Mouse (Mus musculus): Measurements from ENCODE around the gene Rps6ka2. TPM values are rescaled to one million over a fixed set of nuclear protein-coding genes. Genes with fewer than 3 reads are reported as not detected.

Gene Rps6ka2
- polyA plus RNA-seq, 1 experiment = 0.03 TPM

GRCm38 (mm10) chr17:7214061-7214460 lies 44.1 kb downstream of the Rps6ka2 start:
- Histone ChIP-seq H3K4me3 (replicated peaks) (no peak overlapping the region), H3K27me3 (ENCODE audit: control insufficient read depth) (no peaks in the 10 kb centered on the region), H3K36me3 (ENCODE audit: control insufficient read depth) (no peaks in the 10 kb centered on the region), H3K9me3 (ENCODE audit: control insufficient read depth, low read length) (no peaks in the 10 kb centered on the region), H3K4me1 (ENCODE audit: control insufficient read depth) (no peaks in the 10 kb centered on the region)
- TF ChIP-seq GATA1 (IDR thresholded peaks at IDR 0.05; ENCODE audit: low read length) = no peak
- no peak for TF ChIP-seq TAL1 (IDR thresholded peaks at IDR 0.05; ENCODE audit: low read length)

DNA sequence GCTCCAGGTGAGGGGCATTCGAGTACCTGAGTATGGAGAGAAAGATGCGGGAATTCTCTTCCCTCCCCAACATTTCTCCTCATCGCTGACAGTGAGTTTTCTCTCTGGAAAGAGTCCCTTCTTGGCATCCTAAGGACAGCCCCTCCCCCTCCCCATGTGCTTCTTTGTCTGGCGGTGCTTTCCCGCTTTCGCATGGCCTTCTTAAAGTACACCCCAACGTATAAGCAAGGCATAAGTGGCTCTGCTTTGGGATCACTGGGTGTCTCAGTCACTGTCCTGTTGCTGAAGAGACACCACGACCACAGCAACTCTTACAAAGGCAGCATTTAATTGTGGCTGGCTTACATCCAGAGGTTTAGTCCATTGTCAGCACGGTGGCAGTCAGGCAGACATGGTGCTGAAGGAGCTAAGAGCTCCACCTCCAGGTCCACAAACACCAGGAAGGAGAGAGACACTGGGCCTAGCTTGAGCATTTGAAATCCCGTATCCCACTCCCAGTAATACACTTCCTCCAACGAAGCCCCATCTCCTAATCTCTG lies 47.9 kb downstream of the Rps6ka2 start:
- no peaks in the 10 kb centered on the region for H3K4me1 ChIP-seq (ENCODE audit: control insufficient read depth)
- H3K36me3 ChIP-seq (ENCODE audit: control insufficient read depth) = no peaks in the 10 kb centered on the region
- H3K4me3 ChIP-seq (replicated peaks) = no peak overlapping the region
- H3K9me3 ChIP-seq (ENCODE audit: control insufficient read depth, low read length) = no peaks in the 10 kb centered on the region
- no peaks in the 10 kb centered on the region for H3K27me3 ChIP-seq (ENCODE audit: control insufficient read depth)
- TF ChIP-seq GATA1 (IDR thresholded peaks at IDR 0.05; ENCODE audit: low read length) = no peak

GRCm38 (mm10) chr17:7218396-7218795 lies 48.5 kb downstream of the Rps6ka2 start:
- no peak overlapping the region for H3K4me3 ChIP-seq (replicated peaks)
- H3K4me1 ChIP-seq (ENCODE audit: control insufficient read depth) = no peaks in the 10 kb centered on the region
- H3K36me3 ChIP-seq (ENCODE audit: control insufficient read depth) = no peaks in the 10 kb centered on the region
- no peaks in the 10 kb centered on the region for H3K27me3 ChIP-seq (ENCODE audit: control insufficient read depth)
- no peaks in the 10 kb centered on the region for H3K9me3 ChIP-seq (ENCODE audit: control insufficient read depth, low read length)
- TF ChIP-seq GATA1 (IDR thresholded peaks at IDR 0.05; ENCODE audit: low read length) (no peak), TAL1 (IDR thresholded peaks at IDR 0.05; ENCODE audit: low read length) (no peak)

GRCm38 (mm10) chr17:7219044-7219718 lies 49.3 kb downstream of the Rps6ka2 start:
- no peaks in the 10 kb centered on the region for H3K27me3 ChIP-seq (ENCODE audit: control insufficient read depth)
- H3K36me3 ChIP-seq (ENCODE audit: control insufficient read depth) = no peaks in the 10 kb centered on the region
- H3K4me1 ChIP-seq (ENCODE audit: control insufficient read depth) = no peaks in the 10 kb centered on the region
- no peak for TF ChIP-seq GATA1 (IDR thresholded peaks at IDR 0.05; ENCODE audit: low read length)
- TF ChIP-seq TAL1 (IDR thresholded peaks at IDR 0.05; ENCODE audit: low read length) = no peak
- no peaks in the 10 kb centered on the region for H3K9me3 ChIP-seq (ENCODE audit: control insufficient read depth, low read length)
- no peak overlapping the region for H3K4me3 ChIP-seq (replicated peaks)

DNA sequence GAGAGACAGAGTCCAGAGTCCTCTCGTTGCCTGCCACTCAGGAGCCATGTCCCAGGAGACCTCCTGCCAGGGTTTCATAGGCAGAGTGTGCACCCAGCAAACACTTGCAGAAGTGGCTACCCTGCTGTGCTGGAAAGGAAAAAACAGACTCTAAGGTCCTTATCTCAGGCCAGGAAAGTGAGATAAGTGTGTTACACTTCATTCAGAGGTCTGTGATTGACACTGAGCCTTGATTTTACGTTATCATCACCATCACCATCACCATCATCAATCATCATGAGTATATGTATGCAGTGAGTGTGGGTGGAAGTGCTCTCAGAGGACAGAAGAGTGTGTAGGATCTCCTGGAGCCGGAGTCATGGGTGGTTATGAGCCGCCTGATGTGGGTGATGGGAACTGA lies 51.4 kb downstream of the Rps6ka2 start:
- TF ChIP-seq TAL1 (IDR thresholded peaks at IDR 0.05; ENCODE audit: low read length) = no peak
- H3K4me1 ChIP-seq (ENCODE audit: control insufficient read depth) = no peaks in the 10 kb centered on the region
- H3K4me3 ChIP-seq (replicated peaks) = no peak overlapping the region
- no peaks in the 10 kb centered on the region for H3K9me3 ChIP-seq (ENCODE audit: control insufficient read depth, low read length)
- no peaks in the 10 kb centered on the region for H3K36me3 ChIP-seq (ENCODE audit: control insufficient read depth)
- no peaks in the 10 kb centered on the region for H3K27me3 ChIP-seq (ENCODE audit: control insufficient read depth)

- TF ChIP-seq GATA1 (IDR thresholded peaks at IDR 0.05; ENCODE audit: low read length) (no peak), TAL1 (IDR thresholded peaks at IDR 0.05; ENCODE audit: low read length) (no peak)
- H3K36me3 ChIP-seq (ENCODE audit: control insufficient read depth) = no peaks in the 10 kb centered on the region
- H3K4me3 ChIP-seq (replicated peaks) = no peak overlapping the region
- no peaks in the 10 kb centered on the region for H3K4me1 ChIP-seq (ENCODE audit: control insufficient read depth)
- no peaks in the 10 kb centered on the region for H3K27me3 ChIP-seq (ENCODE audit: control insufficient read depth)
- H3K9me3 ChIP-seq (ENCODE audit: control insufficient read depth, low read length) = no peaks in the 10 kb centered on the region
Measured at GRCm38 (mm10) chr17:7222198-7222597, 52.3 kb downstream of the Rps6ka2 start.

- Histone ChIP-seq H3K27me3 (ENCODE audit: control insufficient read depth) (no peaks in the 10 kb centered on the region), H3K9me3 (ENCODE audit: control insufficient read depth, low read length) (no peaks in the 10 kb centered on the region), H3K4me1 (ENCODE audit: control insufficient read depth) (no peaks in the 10 kb centered on the region), H3K4me3 (replicated peaks) (no peak overlapping the region), H3K36me3 (ENCODE audit: control insufficient read depth) (no peaks in the 10 kb centered on the region)
- TF ChIP-seq GATA1 (IDR thresholded peaks at IDR 0.05; ENCODE audit: low read length) = no peak
- TF ChIP-seq TAL1 (IDR thresholded peaks at IDR 0.05; ENCODE audit: low read length) = no peak
Measured at GRCm38 (mm10) chr17:7228545-7228944, 58.6 kb downstream of the Rps6ka2 start.

DNA sequence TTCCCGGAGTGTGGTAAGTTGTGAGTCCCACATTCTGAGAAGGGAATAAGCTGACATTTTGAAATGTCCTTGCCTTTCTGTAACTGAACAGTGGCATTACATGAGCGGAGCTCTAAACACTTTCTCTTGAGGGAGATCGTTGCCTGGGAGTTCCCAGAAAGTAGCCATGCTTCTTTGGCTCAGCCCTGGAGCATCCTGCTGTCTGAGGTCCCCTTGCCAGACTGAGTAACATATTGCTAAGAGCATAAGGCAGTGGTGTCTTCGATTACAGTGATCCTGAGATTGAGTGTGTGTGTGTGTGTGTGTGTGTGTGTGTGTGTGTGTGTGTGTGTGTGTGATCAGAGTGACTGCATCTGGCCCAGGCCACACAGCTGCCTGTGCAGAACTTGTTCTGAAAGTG lies 61.4 kb downstream of the Rps6ka2 start:
- H3K4me3 ChIP-seq (replicated peaks) = no peak overlapping the region
- no peaks in the 10 kb centered on the region for H3K27me3 ChIP-seq (ENCODE audit: control insufficient read depth)
- H3K4me1 ChIP-seq (ENCODE audit: control insufficient read depth) = no peaks in the 10 kb centered on the region
- no peaks in the 10 kb centered on the region for H3K9me3 ChIP-seq (ENCODE audit: control insufficient read depth, low read length)
- TF ChIP-seq TAL1 (IDR thresholded peaks at IDR 0.05; ENCODE audit: low read length) = no peak
- no peak for TF ChIP-seq GATA1 (IDR thresholded peaks at IDR 0.05; ENCODE audit: low read length)
- H3K36me3 ChIP-seq (ENCODE audit: control insufficient read depth) = no peaks in the 10 kb centered on the region

- no peaks in the 10 kb centered on the region for H3K9me3 ChIP-seq (ENCODE audit: control insufficient read depth, low read length)
- TF ChIP-seq GATA1 (IDR thresholded peaks at IDR 0.05; ENCODE audit: low read length) = no peak
- TF ChIP-seq TAL1 (IDR thresholded peaks at IDR 0.05; ENCODE audit: low read length) = no peak
Measured at GRCm38 (mm10) chr17:7231790-7232189, 61.9 kb downstream of the Rps6ka2 start.

GRCm38 (mm10) chr17:7232400-7232799 lies 62.5 kb downstream of the Rps6ka2 start:
- Histone ChIP-seq H3K9me3 (ENCODE audit: control insufficient read depth, low read length) (no peaks in the 10 kb centered on the region), H3K36me3 (ENCODE audit: control insufficient read depth) (no peaks in the 10 kb centered on the region), H3K27me3 (ENCODE audit: control insufficient read depth) (no peaks in the 10 kb centered on the region), H3K4me3 (replicated peaks) (no peak overlapping the region), H3K4me1 (ENCODE audit: control insufficient read depth) (no peaks in the 10 kb centered on the region)
- TF ChIP-seq TAL1 (IDR thresholded peaks at IDR 0.05; ENCODE audit: low read length) (no peak), GATA1 (IDR thresholded peaks at IDR 0.05; ENCODE audit: low read length) (no peak)

More at GRCm38 (mm10) chr17:7231790-7232189, 61.9 kb downstream of the Rps6ka2 start:
- Histone ChIP-seq H3K36me3 (ENCODE audit: control insufficient read depth) (no peaks in the 10 kb centered on the region), H3K27me3 (ENCODE audit: control insufficient read depth) (no peaks in the 10 kb centered on the region), H3K4me3 (replicated peaks) (no peak overlapping the region), H3K4me1 (ENCODE audit: control insufficient read depth) (no peaks in the 10 kb centered on the region)

All from erythroblast, embryonic 14.5 days (primary cell).